Mouse (Mus musculus) hindbrain, embryonic 16.5 days (tissue): ENCODE measurements around the gene P2ry12. TPM values are rescaled to one million over a fixed set of nuclear protein-coding genes. Genes with fewer than 3 reads are reported as not detected.

Experiments
- ATAC-seq: fragments of 200-750 bp; cut with Nextera tagmentation; 2 replicates; pipeline ENCODE4 v1.8.0; 2017; ENCODE audit warnings: moderate TSS enrichment, moderate library complexity
- H3K27ac ChIP-seq: fragments of 300-500 bp; sonication (generic); 2 replicates; pipeline ENCODE4 v1.5.1; 2014; ENCODE audit warnings: low read depth, mild to moderate bottlenecking, control low read depth, low read length, moderate library complexity
- H3K27me3 ChIP-seq: fragments of 300-500 bp; sonication (generic); replicated peaks from 2 replicates; pipeline ENCODE4 v1.6.1; 2014; ENCODE audit warnings: low read length; ENCODE audit not compliant: control insufficient read depth, insufficient read depth
- H3K36me3 ChIP-seq: fragments of 300-500 bp; sonication (generic); 2 replicates; pipeline ENCODE4 v1.6.1; 2014; ENCODE audit warnings: mild to moderate bottlenecking, low read length, moderate library complexity, mixed read lengths; ENCODE audit not compliant: control insufficient read depth, insufficient read depth
- H3K4me1 ChIP-seq: fragments of 300-500 bp; sonication (generic); 2 replicates; pipeline ENCODE4 v1.6.1; 2014; ENCODE audit warnings: low read depth, low read length; ENCODE audit not compliant: control insufficient read depth, insufficient read depth
- H3K4me2 ChIP-seq: fragments of 300-500 bp; sonication (generic); 2 replicates; pipeline ENCODE4 v1.6.1; 2014; ENCODE audit warnings: mild to moderate bottlenecking, low read length, control low read depth, moderate library complexity
- H3K4me3 ChIP-seq: fragments of 300-500 bp; sonication (generic); 2 replicates; pipeline ENCODE4 v1.5.1; 2014; ENCODE audit warnings: mild to moderate bottlenecking, low read length, control low read depth, moderate library complexity
- H3K9ac ChIP-seq: fragments of 300-500 bp; sonication (generic); 2 replicates; pipeline ENCODE4 v1.6.1; 2014; ENCODE audit warnings: low read depth, mild to moderate bottlenecking, control low read depth, low read length, moderate library complexity
- H3K9me3 ChIP-seq: fragments of 300-500 bp; sonication (generic); 2 replicates; pipeline ENCODE4 v1.6.1; 2014; ENCODE audit warnings: mild to moderate bottlenecking, low read length, moderate library complexity; ENCODE audit not compliant: control insufficient read depth
- WGBS: fragments of 180-500 bp; shearing (Covaris S2); extraction: QIAGEN DNeasy Blood & Tissue Kit; methylation state at CpG from one replicate; pipeline ENCODE4 v1.1.7; 2014; 5-methylcytosine and 5-hydroxymethylcytosine counted together
- polyA plus RNA-seq: library from polyadenylated mRNA; unstranded; fragments of >200 nt; fragmentation: Nextera tagmentation; extraction: Ambion mirVana; gene quantifications from 2 replicates; pipeline ENCODE4 v1.2.1, GENCODE M21; 2015

P2ry12 gene
- polyA plus RNA-seq: 7.8 and 10.3 TPM in 2 replicates

DNA sequence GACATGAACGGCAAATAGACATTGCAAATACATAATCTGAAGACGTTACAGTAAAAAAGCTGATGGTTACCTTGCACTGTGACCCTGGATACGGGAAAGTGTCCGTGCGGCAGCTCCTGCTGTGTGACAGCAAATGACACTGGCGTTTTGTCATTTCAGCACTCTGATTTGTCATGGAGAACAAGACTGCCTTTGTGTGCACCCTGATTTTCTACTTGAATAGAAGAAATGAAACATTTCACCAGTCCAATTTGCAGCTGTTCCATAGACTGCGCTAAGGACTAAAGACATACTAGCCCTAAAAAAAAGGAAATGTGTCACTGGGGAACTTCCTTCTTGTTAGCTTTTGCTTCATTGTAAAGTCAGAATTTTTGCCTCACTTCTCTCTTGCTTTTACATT, at the start of gene P2ry12:
P2ry12 (minus strand) TSS at position 168 of the 400 bp plus-strand sequence.
- Histone ChIP-seq H3K4me1 (peaks cover 2% of the 10 kb centered on the region; the same call in 1 of the 2 replicates), H3K9me3 (no peaks in the 10 kb centered on the region), H3K4me2 (peak within 1 kb of the TSS; percentile 25), H3K36me3 (peaks cover 8% of the 10 kb centered on the region; the same call in 1 of the 2 replicates), H3K4me3 (no peak within 1 kb of the TSS), H3K27ac (no peak within 1 kb of the TSS), H3K27me3 (no peaks in the 10 kb centered on the region), H3K9ac (no peak within 1 kb of the TSS)
- WGBS: 14% methylated on average over 7 of the region's 7 CpGs
- ATAC-seq: no peak

- Histone ChIP-seq H3K36me3 (no peaks in the 10 kb centered on the region), H3K27me3 (no peaks in the 10 kb centered on the region), H3K9me3 (no peaks in the 10 kb centered on the region), H3K4me1 (no peaks in the 10 kb centered on the region), H3K4me2 (no peak overlapping the region), H3K27ac (no peak overlapping the region), H3K4me3 (no peak overlapping the region), H3K9ac (no peak overlapping the region)
- 100% methylated on average over 2 of the region's 2 CpGs for WGBS
- no peak for ATAC-seq
Observed at GRCm38 (mm10) chr3:59305518-59305917, 42.8 kb upstream of the P2ry12 start.

GRCm38 (mm10) chr3:59304944-59305343, 42.3 kb upstream of the P2ry12 start:
- no peak overlapping the region for H3K27ac ChIP-seq
- WGBS: 96% methylated on average over 5 of the region's 5 CpGs
- no peaks in the 10 kb centered on the region for H3K4me1 ChIP-seq
- no peaks in the 10 kb centered on the region for H3K36me3 ChIP-seq
- no peak overlapping the region for H3K9ac ChIP-seq
- no peaks in the 10 kb centered on the region for H3K27me3 ChIP-seq
- ATAC-seq: no peak
- no peaks in the 10 kb centered on the region for H3K9me3 ChIP-seq
- no peak overlapping the region for H3K4me3 ChIP-seq
- H3K4me2 ChIP-seq: no peak overlapping the region

GRCm38 (mm10) chr3:59297653-59298052, 35.0 kb upstream of the P2ry12 start:
- Histone ChIP-seq H3K27ac (no peak overlapping the region), H3K9ac (no peak overlapping the region), H3K4me2 (no peak overlapping the region), H3K9me3 (no peaks in the 10 kb centered on the region), H3K27me3 (no peaks in the 10 kb centered on the region), H3K4me3 (no peak overlapping the region), H3K4me1 (no peaks in the 10 kb centered on the region), H3K36me3 (no peaks in the 10 kb centered on the region)
- ATAC-seq: no peak
- 87% methylated on average over 16 of the region's 16 CpGs for WGBS

DNA sequence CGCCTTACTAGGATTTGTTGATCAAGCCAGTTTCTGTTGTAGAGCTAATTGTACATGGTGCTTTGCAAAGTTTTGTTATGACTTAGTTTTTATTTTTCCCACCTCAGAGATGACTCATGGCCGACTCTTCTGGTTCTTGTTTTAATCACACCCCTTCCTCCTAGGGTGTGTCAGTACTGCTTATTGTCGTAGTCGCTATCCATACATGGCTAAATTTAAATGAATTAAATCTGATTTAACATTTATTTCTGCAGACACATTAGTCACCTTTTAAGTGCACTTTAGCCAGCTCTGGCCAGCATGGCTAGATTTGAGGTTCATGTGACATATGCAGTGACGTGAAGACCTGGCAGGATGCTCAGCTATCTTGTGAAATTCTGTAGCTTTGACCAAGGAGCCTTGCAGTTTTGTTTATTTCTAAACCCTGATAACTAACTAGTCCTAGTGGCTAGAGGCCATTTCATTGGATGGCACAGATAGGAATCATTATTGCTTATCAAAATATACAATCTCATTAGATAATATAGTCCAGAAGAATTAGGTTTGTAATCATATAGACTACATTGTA, 34.0 kb upstream of the P2ry12 start:
- Histone ChIP-seq H3K36me3 (no peaks in the 10 kb centered on the region), H3K4me3 (no peak overlapping the region), H3K4me1 (no peaks in the 10 kb centered on the region), H3K27me3 (no peaks in the 10 kb centered on the region), H3K9ac (no peak overlapping the region), H3K4me2 (no peak overlapping the region), H3K9me3 (no peaks in the 10 kb centered on the region), H3K27ac (no peak overlapping the region)
- 96% methylated on average over 5 of the region's 5 CpGs for WGBS
- ATAC-seq: no peak

DNA sequence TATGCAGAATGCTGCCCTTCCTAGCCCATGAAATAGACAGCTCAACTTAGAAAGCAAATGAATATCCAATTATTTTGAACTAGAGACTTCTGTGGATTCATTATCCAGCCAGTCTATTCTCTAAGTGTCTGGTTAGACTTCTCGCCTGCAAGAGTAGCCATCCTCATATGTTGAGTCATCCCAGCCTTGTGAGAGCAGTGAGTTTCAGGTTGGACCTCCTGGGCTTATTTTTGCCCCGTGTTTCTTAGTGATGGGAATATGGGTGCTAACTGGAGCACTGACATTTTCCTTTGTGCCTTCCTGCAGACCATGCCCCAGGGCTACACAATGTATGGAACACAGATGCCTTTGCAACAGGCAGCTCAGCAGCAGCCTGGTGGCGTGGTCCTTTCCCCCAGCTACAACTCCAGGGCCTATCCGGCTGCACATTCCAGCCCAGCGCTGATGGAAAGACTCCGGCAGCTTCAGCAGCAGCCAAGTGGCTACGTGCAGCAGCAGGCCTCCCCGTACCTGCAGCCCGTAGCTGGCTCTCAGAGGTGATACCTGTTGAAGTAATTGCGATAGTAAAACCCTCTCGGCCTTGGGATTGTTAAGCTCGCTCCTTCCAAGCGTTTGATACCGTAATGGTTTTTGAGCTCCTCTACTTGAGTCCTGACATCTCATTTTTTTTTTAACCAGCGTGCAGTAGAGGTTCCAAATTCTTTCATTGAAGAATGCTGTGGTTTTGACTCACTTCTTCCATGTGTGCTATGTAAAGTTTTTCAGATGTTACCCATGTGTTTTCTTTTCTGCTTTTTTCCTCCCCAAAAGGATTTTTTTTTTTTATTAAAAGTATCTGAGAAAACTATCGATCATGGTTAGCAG, 33.3 kb upstream of the P2ry12 start:
- ATAC-seq: no peak
- no peaks in the 10 kb centered on the region for H3K27me3 ChIP-seq
- H3K36me3 ChIP-seq: no peaks in the 10 kb centered on the region
- no peak overlapping the region for H3K4me2 ChIP-seq
- no peak overlapping the region for H3K9ac ChIP-seq
- H3K4me1 ChIP-seq: no peaks in the 10 kb centered on the region
- no peaks in the 10 kb centered on the region for H3K9me3 ChIP-seq
- H3K27ac ChIP-seq: no peak overlapping the region
- 89% methylated on average over 16 of the region's 16 CpGs for WGBS
- no peak overlapping the region for H3K4me3 ChIP-seq

GRCm38 (mm10) chr3:59293437-59294199, 30.9 kb upstream of the P2ry12 start:
- H3K4me2 ChIP-seq: no peak overlapping the region
- no peaks in the 10 kb centered on the region for H3K36me3 ChIP-seq
- H3K9ac ChIP-seq: no peak overlapping the region
- no peaks in the 10 kb centered on the region for H3K4me1 ChIP-seq
- WGBS: 72% methylated on average over 5 of the region's 5 CpGs
- no peak overlapping the region for H3K27ac ChIP-seq
- ATAC-seq: peak; percentile 52
- no peaks in the 10 kb centered on the region for H3K9me3 ChIP-seq
- no peaks in the 10 kb centered on the region for H3K27me3 ChIP-seq
- H3K4me3 ChIP-seq: no peak overlapping the region

DNA sequence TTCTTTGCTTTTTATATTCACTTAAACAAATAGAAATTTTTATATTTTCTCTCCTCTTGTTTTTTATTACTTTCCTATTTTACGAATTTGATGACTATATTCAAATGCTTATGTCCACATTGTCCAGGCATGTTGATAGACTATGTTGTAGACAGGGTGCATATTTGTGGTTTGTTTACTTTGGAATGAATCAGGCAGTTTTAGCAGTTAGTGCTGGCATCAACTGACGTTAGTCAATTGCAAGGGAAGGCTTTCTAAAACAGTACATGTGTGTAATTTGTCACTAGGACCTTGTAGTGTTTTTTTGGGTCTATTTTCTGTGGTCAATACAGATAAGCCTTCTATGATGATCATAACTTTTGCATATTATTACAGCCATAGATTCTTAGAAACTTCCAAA, 27.9 kb upstream of the P2ry12 start:
- no peak for ATAC-seq
- Histone ChIP-seq H3K27me3 (no peaks in the 10 kb centered on the region), H3K27ac (no peak overlapping the region), H3K4me2 (no peak overlapping the region), H3K36me3 (no peaks in the 10 kb centered on the region), H3K4me1 (no peaks in the 10 kb centered on the region), H3K4me3 (no peak overlapping the region), H3K9me3 (no peaks in the 10 kb centered on the region), H3K9ac (no peak overlapping the region)
- 74% methylated on average over 2 of the region's 2 CpGs for WGBS

- Histone ChIP-seq H3K9me3 (no peaks in the 10 kb centered on the region), H3K4me1 (no peaks in the 10 kb centered on the region), H3K27me3 (no peaks in the 10 kb centered on the region), H3K4me3 (no peak overlapping the region), H3K9ac (no peak overlapping the region), H3K27ac (no peak overlapping the region), H3K36me3 (peaks cover 3% of the 10 kb centered on the region; the same call in 1 of the 2 replicates), H3K4me2 (no peak overlapping the region)
- no peak for ATAC-seq
Observed at GRCm38 (mm10) chr3:59278620-59279019, 15.9 kb upstream of the P2ry12 start.
